ENCODE assay signal across 21 mouse cellular contexts in genomic region chr9:102340768-102341167, GRCm38 (mm10). TPM values are rescaled to one million over a fixed set of nuclear protein-coding genes. Genes with fewer than 3 reads are reported as not detected.
DNase-seq lines count a peak whose midpoint lies in the region; ATAC-seq and TF ChIP-seq lines count a peak whose summit lies in the region.
"Had no signal": no experiment of that assay in that cellular context is flagged by ENCODE, and none has a peak within 500 bp of the region (broad histone marks: within the 10 kb centered on the region; RNA-seq: fewer than 3 reads in every experiment).

No protein-coding gene starts in this region.

- no peak for TF ChIP-seq CTCF in cortical plate, adult 2 months (IDR thresholded peaks at IDR 0.05; ENCODE audit: extremely low read depth, insufficient read depth, low read length)

- peaks cover 21% of the 10 kb centered on the region; the same call in 1 of the 2 replicates for H3K4me1 ChIP-seq in midbrain, embryonic 14.5 days (ENCODE audit: control insufficient read depth, insufficient read depth, low read length)
- H3K4me1 ChIP-seq in midbrain, embryonic 13.5 days (replicated peaks) = peaks cover 53% of the 10 kb centered on the region
- no peaks in the 10 kb centered on the region; the same call in 1 of the 2 replicates for H3K4me1 ChIP-seq in cortical plate, adult 2 months (ENCODE audit: control insufficient read depth, insufficient read depth, low read length)
- H3K4me1 ChIP-seq: embryonic facial prominence, embryonic 12.5 days; limb, embryonic 12.5 days; liver, embryonic 12.5 days had no signal

- no peak overlapping the region for H3K9ac ChIP-seq in midbrain, embryonic 14.5 days (replicated peaks; ENCODE audit: low read length)
- H3K9ac ChIP-seq in midbrain, embryonic 13.5 days (replicated peaks) = no peak overlapping the region
- H3K9ac ChIP-seq: embryonic facial prominence, embryonic 12.5 days; limb, embryonic 12.5 days; liver, embryonic 12.5 days had no signal

- peaks cover 11% of the 10 kb centered on the region; the same call in 1 of the 2 replicates for H3K36me3 ChIP-seq in midbrain, embryonic 14.5 days (ENCODE audit: control insufficient read depth, insufficient read depth, low read length)
- H3K36me3 ChIP-seq in midbrain, embryonic 13.5 days = peaks cover 31% of the 10 kb centered on the region
- H3K36me3 ChIP-seq: embryonic facial prominence, embryonic 12.5 days; limb, embryonic 12.5 days; liver, embryonic 12.5 days had no signal

- H3K4me2 ChIP-seq in midbrain, embryonic 14.5 days (ENCODE audit: low read length) = no peak overlapping the region
- no peak overlapping the region for H3K4me2 ChIP-seq in midbrain, embryonic 13.5 days (replicated peaks)
- H3K4me2 ChIP-seq: embryonic facial prominence, embryonic 12.5 days; limb, embryonic 12.5 days; liver, embryonic 12.5 days had no signal

- no peak overlapping the region for H3K4me3 ChIP-seq in midbrain, embryonic 14.5 days (replicated peaks; ENCODE audit: low read depth, low read length)
- no peak overlapping the region for H3K4me3 ChIP-seq in midbrain, embryonic 13.5 days (replicated peaks)
- H3K4me3 ChIP-seq in cortical plate, adult 2 months (ENCODE audit: insufficient read depth, low read length) = no peak overlapping the region
- H3K4me3 ChIP-seq: embryonic facial prominence, embryonic 12.5 days; erythroblast, embryonic 14.5 days; limb, embryonic 12.5 days; liver, embryonic 12.5 days had no signal

- H3K27ac ChIP-seq in midbrain, embryonic 14.5 days (replicated peaks; ENCODE audit: low read depth, low read length) = no peak overlapping the region
- H3K27ac ChIP-seq in midbrain, embryonic 13.5 days = no peak overlapping the region
- H3K27ac ChIP-seq in cortical plate, adult 2 months (ENCODE audit: insufficient read depth, low read length) = peak overlapping the region; percentile 21
- H3K27ac ChIP-seq: embryonic facial prominence, embryonic 12.5 days; limb, embryonic 12.5 days; liver, embryonic 12.5 days; stomach, postnatal 0 days had no signal

- TF ChIP-seq POLR2A in cortical plate, adult 2 months (IDR thresholded peaks at IDR 0.05; ENCODE audit: extremely low read depth, insufficient read depth, low read length) = no peak

- peak; percentile 80 for DNase-seq in heart, adult 11 months
- no peak for DNase-seq in heart, adult 9 months (ENCODE audit: low spot score in 2 of 2)
- peak; percentile 23 for DNase-seq in midbrain, embryonic 14.5 days
- peak; percentile 47 for DNase-seq in retina, embryonic 14.5 days (ENCODE audit: low spot score)
- DNase-seq in urinary bladder, adult 2 months (ENCODE audit: low spot score) = no peak
- DNase-seq: adrenal gland, postnatal 10 days; cerebellum, adult 18-20 months; gastrocnemius, postnatal 10 days; heart, adult 18-20 months; heart, postnatal 36 days; kidney, adult 11 months; lung, adult 2 months; lung, postnatal 36 days had no signal

- H3K9me3 ChIP-seq in midbrain, embryonic 14.5 days (ENCODE audit: control insufficient read depth, low read length) = no peaks in the 10 kb centered on the region
- H3K9me3 ChIP-seq in midbrain, embryonic 13.5 days = no peaks in the 10 kb centered on the region
- H3K9me3 ChIP-seq: embryonic facial prominence, embryonic 12.5 days; limb, embryonic 12.5 days; liver, embryonic 12.5 days had no signal

- WGBS in midbrain, embryonic 14.5 days = 72% methylated on average over 19 of the region's 19 CpGs
- 67% methylated on average over 19 of the region's 19 CpGs for whole genome bisulfite sequencing in midbrain, embryonic 13.5 days

- no peak for ATAC-seq in midbrain, embryonic 14.5 days (ENCODE audit: low FRiP score, low TSS enrichment)
- no peak for ATAC-seq in midbrain, embryonic 13.5 days
- ATAC-seq: liver, embryonic 12.5 days; Patski had no signal

- no peaks in the 10 kb centered on the region for H3K27me3 ChIP-seq in midbrain, embryonic 14.5 days (ENCODE audit: control insufficient read depth, insufficient read depth, low read length)
- 0 out of 2 replicates have a peak, but pooled peaks cover 3% of the 10 kb centered on the region for H3K27me3 ChIP-seq in midbrain, embryonic 13.5 days
- H3K27me3 ChIP-seq: embryonic facial prominence, embryonic 12.5 days; Patski had no signal

RNA-seq across cellular contexts. Expression of gene Ephb1, which starts 13.7 kb away (rescaled TPM):
- 93.9 and 96.1 TPM in 2 replicates for polyA plus RNA-seq in midbrain, embryonic 14.5 days (2014; fragmentation: Nextera tagmentation; extraction: Ambion mirVana)
- 62.9 and 66.2 TPM in 2 replicates for polyA plus RNA-seq in midbrain, embryonic 13.5 days (2015; fragmentation: Nextera tagmentation; extraction: Ambion mirVana)
- 28.9 and 30.8 TPM in 2 replicates for polyA plus RNA-seq in cortical plate, adult 2 months (2012; rRNA removed)
- 0.84 and 0.91 TPM in 2 replicates for polyA plus RNA-seq in urinary bladder, adult 2 months (2012; rRNA removed)
- polyA plus RNA-seq: erythroblast, embryonic 14.5 days had no signal

Comparison
In these comparisons a context has a peak if more than half of its experiments do, and no peak if none do; other contexts are left out.
1. DNase-seq: peak in heart, adult 11 months (single experiment), midbrain, embryonic 14.5 days (single experiment) and retina, embryonic 14.5 days (single experiment); none in heart, adult 9 months (0 of 2) and urinary bladder, adult 2 months (single experiment).
2. RNA of gene Ephb1, which starts 13.7 kb away (polyA plus RNA-seq): 93.9 to 96.1 TPM in midbrain, embryonic 14.5 days, 62.9 to 66.2 TPM in midbrain, embryonic 13.5 days and 28.9 to 30.8 TPM in cortical plate, adult 2 months; 0.84 to 0.91 TPM in urinary bladder, adult 2 months; every median in the first group is over 10 times any median in the second.